Mouse (Mus musculus) R1 (cell line): ENCODE measurements around the gene Iqce.

Experiments used
- DNase-seq: peaks from one replicate; pipeline ENCODE4 v3.0.0-alpha.2; 2018; ENCODE audit warnings: low read depth, low spot score

Gene Iqce

GRCm38 (mm10) chr5:140702103-140702513, at the start of gene Iqce:
Iqce (minus strand) TSS chr5:140702378.
- DNase-seq, result peak; percentile 94

GRCm38 (mm10) chr5:140750925-140751324, 48.7 kb upstream of the Iqce start:
- peak; percentile 64 for DNase-seq

- DNase-seq, result peak; percentile 78
Observed at GRCm38 (mm10) chr5:140749062-140749875, 47.1 kb upstream of the Iqce start.

GRCm38 (mm10) chr5:140748425-140748824, 46.2 kb upstream of the Iqce start:
- no peak for DNase-seq

GRCm38 (mm10) chr5:140743706-140744131, 41.5 kb upstream of the Iqce start:
- peak; percentile 45 for DNase-seq

GRCm38 (mm10) chr5:140741877-140742276, 39.7 kb upstream of the Iqce start:
- DNase-seq, result peak; percentile 50

GRCm38 (mm10) chr5:140741040-140741439, 38.9 kb upstream of the Iqce start:
- DNase-seq, result no peak

- DNase-seq, result no peak
Observed at GRCm38 (mm10) chr5:140739813-140740212, 37.6 kb upstream of the Iqce start.

GRCm38 (mm10) chr5:140736166-140736565, 34.0 kb upstream of the Iqce start:
- DNase-seq, result peak; percentile 42

GRCm38 (mm10) chr5:140735297-140735696, 33.1 kb upstream of the Iqce start:
- DNase-seq, result peak; percentile 86

GRCm38 (mm10) chr5:140733336-140733735, 31.2 kb upstream of the Iqce start:
- DNase-seq, result no peak

- peak; percentile 73 for DNase-seq
Observed at GRCm38 (mm10) chr5:140732195-140732594, 30.0 kb upstream of the Iqce start.

GRCm38 (mm10) chr5:140731040-140731797, 29.0 kb upstream of the Iqce start:
- no peak for DNase-seq

- no peak for DNase-seq
Observed at GRCm38 (mm10) chr5:140726946-140727740, 25.0 kb upstream of the Iqce start.

GRCm38 (mm10) chr5:140726062-140726839, 24.1 kb upstream of the Iqce start:
- no peak for DNase-seq

- DNase-seq, result no peak
Observed at GRCm38 (mm10) chr5:140723822-140724221, 21.6 kb upstream of the Iqce start, which contains the start of gene Amz1. Amz1 (plus strand) TSS chr5:140724127.

GRCm38 (mm10) chr5:140722121-140722520, 19.9 kb upstream of the Iqce start:
- no peak for DNase-seq

- DNase-seq, result no peak
Observed at GRCm38 (mm10) chr5:140720773-140721172, 18.6 kb upstream of the Iqce start.

- DNase-seq, result no peak
Observed at GRCm38 (mm10) chr5:140711040-140711439, 8.9 kb upstream of the Iqce start.

GRCm38 (mm10) chr5:140710315-140710714, 8.1 kb upstream of the Iqce start:
- no peak for DNase-seq
